Mouse (Mus musculus): Measurements from ENCODE around the gene Rasgef1b. TPM values are rescaled to one million over a fixed set of nuclear protein-coding genes. Genes with fewer than 3 reads are reported as not detected.

The Rasgef1b gene
- polyA plus RNA-seq, 1 experiment from 2014 or later = 7.8 TPM

- ATAC-seq (ENCODE audit: low FRiP score, low TSS enrichment) = no peak
- Histone ChIP-seq H3K27ac (ENCODE audit: low read length) (no peak overlapping the region), H3K4me2 (replicated peaks; ENCODE audit: low read depth, low read length) (no peak overlapping the region), H3K4me3 (ENCODE audit: low read length) (no peak overlapping the region), H3K4me1 (ENCODE audit: insufficient read depth, low read length) (no peaks in the 10 kb centered on the region), H3K9me3 (ENCODE audit: low read length) (no peaks in the 10 kb centered on the region), H3K9ac (replicated peaks; ENCODE audit: low read length) (no peak overlapping the region), H3K27me3 (ENCODE audit: insufficient read depth, low read length) (no peaks in the 10 kb centered on the region), H3K36me3 (ENCODE audit: insufficient read depth, low read length) (no peaks in the 10 kb centered on the region)
- 76% methylated on average over 3 of the region's 3 CpGs for WGBS
These were observed 278.4 kb downstream of the Rasgef1b start for GRCm38 (mm10) chr5:99450463-99450862.

DNA sequence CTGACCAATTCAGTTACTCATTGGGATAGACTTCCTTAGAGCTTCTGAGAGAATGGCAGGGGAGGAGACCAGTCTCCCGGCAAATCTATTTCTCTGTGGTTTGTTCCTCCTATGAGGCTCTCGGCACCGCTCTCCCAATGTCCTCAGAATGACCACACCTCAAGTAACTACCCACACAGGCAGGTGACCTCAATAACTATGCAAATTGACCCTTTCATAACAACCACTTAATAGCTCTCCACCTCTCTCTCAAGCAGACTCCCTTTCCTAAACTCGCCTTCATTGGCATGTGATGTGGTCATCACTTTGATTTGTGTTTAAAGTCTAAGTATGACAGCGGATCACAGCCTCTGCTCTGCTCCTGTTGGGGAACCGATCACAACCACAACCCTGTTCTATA is 281.4 kb downstream of the Rasgef1b start:
- Histone ChIP-seq H3K9me3 (ENCODE audit: low read length) (no peaks in the 10 kb centered on the region), H3K4me2 (replicated peaks; ENCODE audit: low read depth, low read length) (no peak overlapping the region), H3K36me3 (ENCODE audit: insufficient read depth, low read length) (no peaks in the 10 kb centered on the region), H3K27me3 (ENCODE audit: insufficient read depth, low read length) (no peaks in the 10 kb centered on the region), H3K4me1 (ENCODE audit: insufficient read depth, low read length) (no peaks in the 10 kb centered on the region), H3K4me3 (ENCODE audit: low read length) (no peak overlapping the region), H3K27ac (ENCODE audit: low read length) (no peak overlapping the region), H3K9ac (replicated peaks; ENCODE audit: low read length) (no peak overlapping the region)
- no peak for ATAC-seq (ENCODE audit: low FRiP score, low TSS enrichment)
- WGBS = 86% methylated on average over 6 of the region's 6 CpGs

GRCm38 (mm10) chr5:99445242-99445641 is 283.6 kb downstream of the Rasgef1b start:
- Histone ChIP-seq H3K36me3 (ENCODE audit: insufficient read depth, low read length) (no peaks in the 10 kb centered on the region), H3K27me3 (ENCODE audit: insufficient read depth, low read length) (no peaks in the 10 kb centered on the region), H3K4me1 (ENCODE audit: insufficient read depth, low read length) (no peaks in the 10 kb centered on the region), H3K9ac (replicated peaks; ENCODE audit: low read length) (no peak overlapping the region), H3K27ac (ENCODE audit: low read length) (no peak overlapping the region), H3K9me3 (ENCODE audit: low read length) (no peaks in the 10 kb centered on the region), H3K4me2 (replicated peaks; ENCODE audit: low read depth, low read length) (no peak overlapping the region), H3K4me3 (ENCODE audit: low read length) (no peak overlapping the region)
- ATAC-seq (ENCODE audit: low FRiP score, low TSS enrichment) = no peak
- 72% methylated on average over 5 of the region's 5 CpGs for WGBS

- no peaks in the 10 kb centered on the region for H3K9me3 ChIP-seq (ENCODE audit: low read length)
- 59% methylated on average over 7 of the region's 7 CpGs for WGBS
- ATAC-seq (ENCODE audit: low FRiP score, low TSS enrichment) = no peak
- no peaks in the 10 kb centered on the region for H3K36me3 ChIP-seq (ENCODE audit: insufficient read depth, low read length)
- H3K4me3 ChIP-seq (ENCODE audit: low read length) = no peak overlapping the region
- no peaks in the 10 kb centered on the region for H3K27me3 ChIP-seq (ENCODE audit: insufficient read depth, low read length)
- no peak overlapping the region for H3K4me2 ChIP-seq (replicated peaks; ENCODE audit: low read depth, low read length)
- no peak overlapping the region for H3K9ac ChIP-seq (replicated peaks; ENCODE audit: low read length)
- H3K4me1 ChIP-seq (ENCODE audit: insufficient read depth, low read length) = no peaks in the 10 kb centered on the region
- H3K27ac ChIP-seq (ENCODE audit: low read length) = no peak overlapping the region
These were observed 284.1 kb downstream of the Rasgef1b start for GRCm38 (mm10) chr5:99444777-99445176.

GRCm38 (mm10) chr5:99440109-99440508 is 288.8 kb downstream of the Rasgef1b start:
- no peak overlapping the region for H3K4me2 ChIP-seq (replicated peaks; ENCODE audit: low read depth, low read length)
- no peak overlapping the region for H3K9ac ChIP-seq (replicated peaks; ENCODE audit: low read length)
- H3K27me3 ChIP-seq (ENCODE audit: insufficient read depth, low read length) = no peaks in the 10 kb centered on the region
- H3K9me3 ChIP-seq (ENCODE audit: low read length) = no peaks in the 10 kb centered on the region
- no peak overlapping the region for H3K4me3 ChIP-seq (ENCODE audit: low read length)
- no peaks in the 10 kb centered on the region for H3K36me3 ChIP-seq (ENCODE audit: insufficient read depth, low read length)
- H3K4me1 ChIP-seq (ENCODE audit: insufficient read depth, low read length) = no peaks in the 10 kb centered on the region
- no peak overlapping the region for H3K27ac ChIP-seq (ENCODE audit: low read length)
- 62% methylated on average over 6 of the region's 6 CpGs for WGBS
- no peak for ATAC-seq (ENCODE audit: low FRiP score, low TSS enrichment)

DNA sequence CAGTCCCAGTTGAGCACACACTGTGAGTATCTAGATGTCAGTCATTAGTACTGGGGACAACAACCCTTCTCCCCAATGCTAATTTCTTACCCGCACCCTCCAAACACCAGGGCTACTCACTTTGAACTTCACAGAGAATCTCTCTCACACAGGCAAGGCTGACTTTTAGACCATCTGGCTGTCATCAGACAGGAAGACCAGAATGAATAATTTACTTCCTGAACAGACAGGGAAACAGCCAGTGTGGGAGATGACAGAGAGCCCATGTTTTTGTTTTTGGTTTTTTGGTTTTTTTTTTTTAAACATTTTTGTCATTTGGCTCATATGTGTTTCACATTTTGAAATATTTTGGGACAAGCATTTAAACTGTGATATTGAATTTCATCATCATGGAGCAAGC is 290.3 kb downstream of the Rasgef1b start:
- Histone ChIP-seq H3K36me3 (ENCODE audit: insufficient read depth, low read length) (no peaks in the 10 kb centered on the region), H3K4me2 (replicated peaks; ENCODE audit: low read depth, low read length) (no peak overlapping the region), H3K9me3 (ENCODE audit: low read length) (no peaks in the 10 kb centered on the region), H3K4me1 (ENCODE audit: insufficient read depth, low read length) (no peaks in the 10 kb centered on the region), H3K27ac (ENCODE audit: low read length) (no peak overlapping the region), H3K9ac (replicated peaks; ENCODE audit: low read length) (no peak overlapping the region), H3K4me3 (ENCODE audit: low read length) (no peak overlapping the region), H3K27me3 (ENCODE audit: insufficient read depth, low read length) (no peaks in the 10 kb centered on the region)
- no peak for ATAC-seq (ENCODE audit: low FRiP score, low TSS enrichment)
- WGBS = 56% methylated on average over 1 of the region's 1 CpGs

GRCm38 (mm10) chr5:99434226-99434625 is 294.6 kb downstream of the Rasgef1b start:
- Histone ChIP-seq H3K9ac (replicated peaks; ENCODE audit: low read length) (no peak overlapping the region), H3K4me2 (replicated peaks; ENCODE audit: low read depth, low read length) (no peak overlapping the region), H3K4me1 (ENCODE audit: insufficient read depth, low read length) (no peaks in the 10 kb centered on the region), H3K36me3 (ENCODE audit: insufficient read depth, low read length) (no peaks in the 10 kb centered on the region), H3K9me3 (ENCODE audit: low read length) (no peaks in the 10 kb centered on the region), H3K27me3 (ENCODE audit: insufficient read depth, low read length) (no peaks in the 10 kb centered on the region), H3K27ac (ENCODE audit: low read length) (no peak overlapping the region), H3K4me3 (ENCODE audit: low read length) (no peak overlapping the region)
- ATAC-seq (ENCODE audit: low FRiP score, low TSS enrichment) = no peak
- WGBS = 85% methylated on average over 4 of the region's 4 CpGs

- no peak overlapping the region for H3K27ac ChIP-seq (ENCODE audit: low read length)
- no peak overlapping the region for H3K9ac ChIP-seq (replicated peaks; ENCODE audit: low read length)
- no peak for ATAC-seq (ENCODE audit: low FRiP score, low TSS enrichment)
- no peaks in the 10 kb centered on the region for H3K36me3 ChIP-seq (ENCODE audit: insufficient read depth, low read length)
- H3K27me3 ChIP-seq (ENCODE audit: insufficient read depth, low read length) = no peaks in the 10 kb centered on the region
- no peak overlapping the region for H3K4me2 ChIP-seq (replicated peaks; ENCODE audit: low read depth, low read length)
- H3K4me3 ChIP-seq (ENCODE audit: low read length) = no peak overlapping the region
- 88% methylated on average over 8 of the region's 8 CpGs for WGBS
- H3K9me3 ChIP-seq (ENCODE audit: low read length) = no peaks in the 10 kb centered on the region
- no peaks in the 10 kb centered on the region for H3K4me1 ChIP-seq (ENCODE audit: insufficient read depth, low read length)
These were observed 296.4 kb downstream of the Rasgef1b start for GRCm38 (mm10) chr5:99432471-99432870.

GRCm38 (mm10) chr5:99429273-99429672 is 299.6 kb downstream of the Rasgef1b start:
- Histone ChIP-seq H3K4me3 (ENCODE audit: low read length) (no peak overlapping the region), H3K27ac (ENCODE audit: low read length) (no peak overlapping the region), H3K4me1 (ENCODE audit: insufficient read depth, low read length) (no peaks in the 10 kb centered on the region), H3K9me3 (ENCODE audit: low read length) (no peaks in the 10 kb centered on the region), H3K9ac (replicated peaks; ENCODE audit: low read length) (no peak overlapping the region), H3K27me3 (ENCODE audit: insufficient read depth, low read length) (no peaks in the 10 kb centered on the region), H3K4me2 (replicated peaks; ENCODE audit: low read depth, low read length) (no peak overlapping the region), H3K36me3 (ENCODE audit: insufficient read depth, low read length) (no peaks in the 10 kb centered on the region)
- 82% methylated on average over 8 of the region's 8 CpGs for WGBS
- ATAC-seq (ENCODE audit: low FRiP score, low TSS enrichment) = no peak

GRCm38 (mm10) chr5:99428648-99429047 is 300.2 kb downstream of the Rasgef1b start:
- no peak overlapping the region for H3K27ac ChIP-seq (ENCODE audit: low read length)
- ATAC-seq (ENCODE audit: low FRiP score, low TSS enrichment) = no peak

GRCm38 (mm10) chr5:99423271-99423670 is 305.6 kb downstream of the Rasgef1b start:
- no peak for ATAC-seq (ENCODE audit: low FRiP score, low TSS enrichment)
- Histone ChIP-seq H3K9ac (replicated peaks; ENCODE audit: low read length) (no peak overlapping the region), H3K4me3 (ENCODE audit: low read length) (no peak overlapping the region), H3K4me1 (ENCODE audit: insufficient read depth, low read length) (no peaks in the 10 kb centered on the region), H3K4me2 (replicated peaks; ENCODE audit: low read depth, low read length) (no peak overlapping the region), H3K27me3 (ENCODE audit: insufficient read depth, low read length) (no peaks in the 10 kb centered on the region), H3K36me3 (ENCODE audit: insufficient read depth, low read length) (no peaks in the 10 kb centered on the region), H3K27ac (ENCODE audit: low read length) (no peak overlapping the region), H3K9me3 (ENCODE audit: low read length) (no peaks in the 10 kb centered on the region)
- 82% methylated on average over 5 of the region's 5 CpGs for WGBS

More at GRCm38 (mm10) chr5:99428648-99429047, 300.2 kb downstream of the Rasgef1b start:
- WGBS = 27% methylated on average over 5 of the region's 5 CpGs
- Histone ChIP-seq H3K9me3 (ENCODE audit: low read length) (no peaks in the 10 kb centered on the region), H3K4me1 (ENCODE audit: insufficient read depth, low read length) (no peaks in the 10 kb centered on the region), H3K9ac (replicated peaks; ENCODE audit: low read length) (no peak overlapping the region), H3K27me3 (ENCODE audit: insufficient read depth, low read length) (no peaks in the 10 kb centered on the region), H3K4me2 (replicated peaks; ENCODE audit: low read depth, low read length) (no peak overlapping the region), H3K4me3 (ENCODE audit: low read length) (no peak overlapping the region), H3K36me3 (ENCODE audit: insufficient read depth, low read length) (no peaks in the 10 kb centered on the region)
